Mouse (Mus musculus): Measurements from ENCODE around the gene Prss8.

- TF ChIP-seq TAL1 (IDR thresholded peaks at IDR 0.05; ENCODE audit: low read length) (no peak), GATA1 (IDR thresholded peaks at IDR 0.05; ENCODE audit: low read length) (no peak)
Measured at GRCm38 (mm10) chr7:127927726-127928125, 2.2 kb downstream of the Prss8 start.
